Mouse (Mus musculus) ovary, postnatal 10 days (tissue): Measurements from ENCODE around the gene Serpina3f.

Experiments
- DNase-seq: peaks from one replicate; pipeline ENCODE4 v3.0.0; 2022; ENCODE audit warnings: low spot score

Serpina3f gene

DNA sequence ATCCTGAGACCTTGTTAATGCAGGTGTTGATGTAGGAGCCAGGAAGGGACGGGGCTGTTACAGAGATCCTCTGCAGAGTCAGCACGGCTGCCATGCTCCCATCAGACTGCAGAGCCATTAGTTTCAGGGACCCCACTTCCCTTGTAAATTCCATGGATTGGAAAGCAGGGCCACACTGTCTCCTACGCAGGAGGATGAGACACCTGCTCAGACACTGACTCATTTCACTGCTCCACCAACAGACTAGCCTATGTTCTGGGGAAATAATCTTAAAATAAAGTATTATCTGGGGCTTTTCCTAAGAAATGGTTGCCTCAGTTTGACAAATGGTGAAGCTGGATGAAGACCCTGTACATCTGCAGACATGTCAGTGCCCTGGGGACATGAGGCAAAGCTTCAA lies 33.9 kb downstream of the Serpina3f start:
- DNase-seq, result no peak

DNA sequence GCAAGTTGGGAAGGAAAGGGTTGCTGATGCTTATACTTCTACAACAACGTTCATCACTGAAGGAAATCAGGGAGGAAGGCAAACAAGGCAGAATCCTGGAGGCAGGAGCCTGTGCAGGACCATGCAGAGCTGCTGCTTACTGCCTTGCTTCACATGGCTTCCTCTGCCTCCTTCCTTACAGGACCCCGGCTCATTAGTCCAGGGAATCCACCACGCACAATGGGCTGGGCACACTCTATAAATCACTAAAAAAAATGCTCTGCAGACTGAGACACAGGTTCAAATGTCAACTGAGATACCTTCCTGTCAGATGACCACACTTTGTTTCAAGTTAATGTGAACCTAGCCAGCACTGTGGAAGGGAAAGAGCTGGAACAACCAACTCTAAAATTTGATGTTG lies 46.7 kb downstream of the Serpina3f start:
- no peak for DNase-seq

DNA sequence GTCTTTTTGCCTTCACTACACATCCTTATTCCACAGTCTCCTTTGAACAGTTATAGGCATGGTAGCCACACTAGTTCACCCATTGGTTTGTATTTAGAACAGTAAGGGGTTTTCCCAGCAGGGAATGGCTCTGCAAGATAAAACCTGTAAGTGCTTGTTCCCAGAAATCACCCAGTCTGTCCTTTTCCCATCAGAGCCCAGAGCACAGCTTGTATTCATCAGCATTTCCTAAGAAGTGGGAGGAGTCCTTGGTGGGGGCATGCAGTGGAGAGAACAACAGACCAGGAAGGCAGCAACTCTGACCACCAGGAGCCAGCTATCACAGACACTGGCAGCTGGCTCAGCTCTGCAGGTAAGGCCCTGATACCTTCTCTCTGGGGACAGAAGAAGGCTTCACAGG lies 48.5 kb downstream of the Serpina3f start, which contains the start of gene Serpina3i:
Serpina3i (plus strand) TSS at position 260 of the 400 bp plus-strand sequence.
- no peak for DNase-seq

DNA sequence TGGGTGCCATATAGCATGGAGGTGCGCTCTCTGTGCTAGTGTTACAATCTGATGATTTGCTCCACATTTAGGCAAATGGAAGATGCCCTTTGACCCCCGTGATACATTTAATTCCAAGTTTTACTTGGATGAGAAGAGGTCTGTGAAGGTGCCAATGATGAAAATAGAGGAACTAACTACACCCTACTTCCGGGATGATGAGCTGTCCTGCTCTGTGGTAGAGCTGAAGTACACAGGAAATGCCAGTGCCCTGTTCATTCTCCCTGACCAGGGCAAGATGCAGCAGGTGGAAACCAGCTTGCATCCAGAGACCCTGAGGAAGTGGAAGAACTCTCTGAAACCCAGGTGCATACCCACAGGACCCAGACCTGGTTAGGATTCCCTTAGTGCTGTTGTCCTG lies 52.0 kb downstream of the Serpina3f start:
- DNase-seq, result no peak
